Mouse (Mus musculus) CH12F3 (cell line): ENCODE data around the gene Fam172a.

ENCODE experiments used
- in situ Hi-C: fragments of 300-500 bp; cut with MboI; formaldehyde crosslinking; loops from 2 replicates; pipeline ENCODE4 v1.14.3; 2020; ENCODE audit warnings: low sequenced_read_pairs

Fam172a gene

GRCm38 (mm10) chr13:78099746-78100530 is 398.1 kb downstream of the Fam172a start:
- in situ Hi-C loops: no loop called here

DNA sequence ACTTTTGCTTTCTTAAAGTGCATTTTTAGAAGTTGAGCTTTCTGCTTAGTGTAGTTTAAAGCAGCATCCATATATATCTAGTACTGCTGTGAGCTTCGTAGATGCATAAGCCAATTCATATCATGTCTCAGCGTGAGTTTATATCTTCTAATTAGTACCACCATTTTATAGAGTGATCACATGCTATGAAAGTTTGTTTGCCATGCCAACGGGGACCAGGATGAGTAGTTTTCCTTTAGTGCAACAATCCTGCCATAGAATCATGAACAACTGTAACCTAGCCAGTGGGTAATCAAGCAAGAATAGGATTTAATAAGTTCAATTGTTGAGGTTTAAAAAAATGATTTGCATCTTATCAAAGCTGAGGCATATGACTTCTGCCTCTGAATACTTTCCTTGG is 398.8 kb downstream of the Fam172a start:
- in situ Hi-C loops: no loop called here

- in situ Hi-C loops: no loop called here
Measured at GRCm38 (mm10) chr13:78102337-78102736, 400.5 kb downstream of the Fam172a start.

DNA sequence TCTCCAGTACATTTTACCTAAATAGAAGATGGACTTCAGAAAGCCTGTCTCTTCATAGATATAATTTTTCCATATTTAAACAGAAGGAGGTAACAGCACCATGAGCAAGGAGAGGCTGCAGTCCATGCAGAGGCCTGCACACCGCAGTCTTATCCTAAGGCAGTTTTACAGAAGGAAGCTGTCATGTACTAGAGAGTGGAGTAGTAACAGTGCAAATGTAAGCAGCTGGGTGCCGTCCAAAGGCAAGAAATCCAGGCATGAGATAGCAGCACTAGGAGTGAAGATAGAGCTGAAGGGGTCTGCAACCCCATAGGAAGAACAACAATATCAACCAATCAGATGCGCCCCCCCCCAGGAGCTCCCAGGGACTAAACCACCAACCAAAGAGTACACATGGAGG is 403.0 kb downstream of the Fam172a start:
- in situ Hi-C loops: no loop called here

- in situ Hi-C loops: no loop called here
Measured at GRCm38 (mm10) chr13:78110648-78111047, 408.8 kb downstream of the Fam172a start.

GRCm38 (mm10) chr13:78113978-78114377 is 412.1 kb downstream of the Fam172a start:
- in situ Hi-C loops: no loop called here

DNA sequence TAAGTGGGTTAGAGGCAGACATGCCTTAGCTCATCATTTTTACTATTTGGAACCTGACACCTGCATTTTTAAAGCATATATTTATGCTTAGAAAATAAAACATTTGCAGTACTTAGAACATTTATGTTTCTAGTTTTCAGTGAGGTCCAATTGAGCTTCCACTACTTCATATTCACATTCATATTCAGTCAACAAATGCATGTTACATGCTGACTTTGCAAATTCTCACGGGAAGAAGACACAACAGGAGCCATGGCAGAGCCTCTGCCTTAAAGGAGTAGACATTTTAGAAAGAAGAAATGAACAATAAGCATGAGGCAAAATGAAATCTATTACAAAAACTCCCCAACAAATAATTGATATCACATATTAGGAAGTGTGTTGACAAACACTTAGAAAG is 416.9 kb downstream of the Fam172a start:
- in situ Hi-C loops: no loop called here

- in situ Hi-C loops: no loop called here
Measured at GRCm38 (mm10) chr13:78121991-78122390, 420.2 kb downstream of the Fam172a start.

DNA sequence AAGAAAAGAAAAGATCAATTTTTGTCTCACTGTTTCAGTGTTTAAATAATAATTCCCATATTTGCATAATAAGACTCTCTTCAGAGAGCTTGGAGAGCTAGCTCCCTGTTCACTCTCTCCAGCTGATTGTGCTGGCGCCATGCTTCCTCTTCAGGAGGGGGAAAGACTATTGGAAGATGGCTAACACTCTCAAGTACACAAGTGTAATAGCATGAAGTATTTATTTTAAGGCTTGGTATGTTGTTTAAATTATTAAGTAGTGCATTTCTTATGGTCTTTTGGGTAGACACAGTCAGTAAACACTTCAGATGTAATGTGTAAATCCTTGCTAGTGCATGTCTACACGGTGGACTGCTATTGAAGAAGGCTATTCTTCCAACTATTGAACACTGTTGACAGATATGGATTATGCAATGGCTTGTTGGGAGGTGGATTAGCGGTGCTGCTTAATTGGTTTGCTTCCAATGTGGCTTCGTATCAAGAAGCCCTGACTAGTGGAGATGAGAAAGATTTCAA is 422.1 kb downstream of the Fam172a start:
- in situ Hi-C loops: no loop called here

- in situ Hi-C loops: no loop called here
Measured at GRCm38 (mm10) chr13:78157465-78157864, 455.6 kb downstream of the Fam172a start.

GRCm38 (mm10) chr13:78162149-78162548 is 460.3 kb downstream of the Fam172a start:
- in situ Hi-C loops: no loop called here

GRCm38 (mm10) chr13:78163087-78163958 is 461.5 kb downstream of the Fam172a start:
- in situ Hi-C loops: no loop called here

DNA sequence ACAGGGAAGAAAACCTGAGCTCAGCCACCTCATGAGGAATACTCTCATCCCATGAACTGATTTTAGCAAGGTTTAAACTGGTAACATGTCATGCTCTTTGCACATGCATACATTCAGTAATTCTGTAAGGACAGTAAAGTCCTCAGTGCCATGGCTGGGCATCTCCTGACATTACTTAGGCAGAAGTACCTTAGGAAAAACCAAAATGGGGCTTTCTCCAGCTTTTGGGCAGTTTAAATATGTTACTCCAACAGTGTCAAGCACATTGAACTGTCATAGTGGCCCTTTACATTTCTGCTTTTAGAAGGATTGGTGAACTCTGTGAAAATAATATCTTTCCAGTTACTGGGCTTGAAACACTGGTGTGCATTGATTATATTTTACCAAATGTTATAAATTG is 463.1 kb downstream of the Fam172a start:
- in situ Hi-C loops: no loop called here

- in situ Hi-C loops: no loop called here
Measured at GRCm38 (mm10) chr13:78168166-78168565, 466.3 kb downstream of the Fam172a start.

- in situ Hi-C loops: no loop called here
Measured at GRCm38 (mm10) chr13:78171320-78171719, 469.5 kb downstream of the Fam172a start.

- in situ Hi-C loops: no loop called here
Measured at GRCm38 (mm10) chr13:78171984-78172636, 470.3 kb downstream of the Fam172a start.

DNA sequence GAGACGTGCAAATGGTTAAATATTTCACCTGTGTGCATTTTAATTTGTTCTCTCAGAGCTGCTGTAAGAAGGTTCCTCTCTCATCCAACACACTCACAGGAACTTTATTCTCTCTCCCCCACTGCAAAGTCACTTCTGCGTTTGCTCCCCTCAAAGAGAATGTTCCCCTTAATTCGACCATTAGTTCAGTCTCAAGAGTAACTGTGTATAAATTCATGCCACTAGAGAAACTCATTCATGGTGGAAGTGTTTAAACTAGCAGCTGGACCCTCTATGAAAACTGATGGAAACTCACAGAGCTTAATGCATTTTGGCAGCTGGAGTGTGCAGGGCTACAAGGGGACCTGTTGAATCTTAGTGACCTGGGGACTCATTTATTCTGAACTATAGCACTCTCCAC is 471.0 kb downstream of the Fam172a start:
- in situ Hi-C loops: no loop called here

DNA sequence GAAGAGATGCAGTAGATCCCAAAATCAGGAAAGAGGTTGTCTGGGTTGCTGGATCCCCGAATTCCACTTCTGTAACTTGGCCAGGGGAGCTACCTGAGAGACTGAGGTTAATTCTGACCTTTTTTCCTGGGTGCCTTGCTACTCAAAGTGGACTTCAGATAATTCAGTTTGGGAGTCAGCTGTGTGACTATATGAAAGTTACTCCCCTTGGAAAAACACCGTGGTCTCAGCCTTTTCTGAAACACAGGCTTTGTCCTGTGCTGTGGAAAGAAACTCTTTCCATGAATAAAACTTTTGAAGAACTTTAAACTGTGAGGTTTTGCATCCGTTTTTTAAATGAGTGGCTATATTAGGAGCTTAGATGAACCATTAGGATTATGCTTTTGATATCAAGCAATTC is 472.4 kb downstream of the Fam172a start:
- in situ Hi-C loops: no loop called here

GRCm38 (mm10) chr13:78174891-78175290 is 473.1 kb downstream of the Fam172a start:
- in situ Hi-C loops: no loop called here

- in situ Hi-C loops: no loop called here
Measured at GRCm38 (mm10) chr13:78175821-78176380, 474.1 kb downstream of the Fam172a start.

- in situ Hi-C loops: no loop called here
Measured at GRCm38 (mm10) chr13:78177381-78177950, 475.6 kb downstream of the Fam172a start.
